Mouse (Mus musculus) granulocyte monocyte progenitor cell, adult 5-6 weeks (primary cell): ENCODE data around the gene Tmem183a. TPM values are rescaled to one million over a fixed set of nuclear protein-coding genes. Genes with fewer than 3 reads are reported as not detected.
A peak's percentile ranks its signal among the peaks of the same experiment; 100 is the strongest.

Experiments
- ATAC-seq: replicated peaks from 2 replicates; pipeline ENCODE4 v1.8.0; 2016; ENCODE audit warnings: mild to moderate bottlenecking, moderate TSS enrichment, inconsistent platforms; ENCODE audit not compliant: poor library complexity, severe bottlenecking
- total RNA-seq, 2 experiments: library from RNA; stranded (forward) in 1 of 2; stranded (reverse) in 1 of 2; fragments of 200-712, 200-1000 nt in 1 of 2; fragments of >200 nt in 1 of 2; fragmentation: Nextera tagmentation in 1 of 2; gene quantifications; 2 replicates each; pipeline ENCODE4 v1.2.3; 2014 to 2017

Tmem183a gene
- total RNA-seq, 2 experiments from 2014 or later, result 31.8 to 115 TPM

DNA sequence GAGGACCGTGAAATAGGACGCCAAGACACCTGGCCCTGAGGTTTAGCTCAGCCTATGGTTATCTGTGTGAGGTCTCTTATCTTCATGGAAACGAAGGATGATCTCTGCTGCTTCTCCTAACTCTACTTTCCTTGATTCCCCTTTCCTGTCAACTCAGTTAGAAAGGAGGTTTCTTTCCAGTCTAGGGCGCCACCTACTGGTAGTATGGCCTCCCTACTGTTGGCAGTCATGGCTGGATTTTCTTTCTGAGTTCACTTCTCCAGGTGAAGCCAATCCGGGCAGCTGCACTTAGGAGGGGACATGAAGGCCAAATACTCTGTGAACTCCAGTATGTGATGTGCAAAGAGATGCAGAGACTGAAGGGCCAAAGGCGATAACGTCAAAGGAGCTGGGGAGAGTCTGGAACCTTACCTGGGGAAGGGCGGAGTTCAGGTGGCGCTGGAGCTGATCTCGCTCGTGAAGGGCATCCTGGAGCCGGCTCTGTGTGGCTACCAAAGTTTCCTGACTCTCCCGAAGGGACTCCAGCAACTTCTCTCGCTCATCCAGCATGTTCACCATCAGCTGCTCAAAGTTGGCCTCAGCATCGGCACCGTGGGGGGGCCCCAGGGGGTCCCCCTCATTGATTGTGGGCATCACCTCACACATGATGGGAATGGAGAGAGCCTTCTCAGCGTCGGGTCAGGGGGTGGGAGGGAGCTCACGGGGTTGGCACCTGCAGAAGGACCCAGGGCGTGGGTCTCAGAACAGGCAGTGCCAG is 29.7 kb downstream of the Tmem183a start:
- peak; percentile 48; the same call in 1 of the 2 replicates for ATAC-seq

GRCm38 (mm10) chr1:134326841-134327346 is 34.9 kb downstream of the Tmem183a start:
- no peak for ATAC-seq

GRCm38 (mm10) chr1:134322591-134322990 is 39.2 kb downstream of the Tmem183a start:
- ATAC-seq, result no peak; the same call in 1 of the 2 replicates

DNA sequence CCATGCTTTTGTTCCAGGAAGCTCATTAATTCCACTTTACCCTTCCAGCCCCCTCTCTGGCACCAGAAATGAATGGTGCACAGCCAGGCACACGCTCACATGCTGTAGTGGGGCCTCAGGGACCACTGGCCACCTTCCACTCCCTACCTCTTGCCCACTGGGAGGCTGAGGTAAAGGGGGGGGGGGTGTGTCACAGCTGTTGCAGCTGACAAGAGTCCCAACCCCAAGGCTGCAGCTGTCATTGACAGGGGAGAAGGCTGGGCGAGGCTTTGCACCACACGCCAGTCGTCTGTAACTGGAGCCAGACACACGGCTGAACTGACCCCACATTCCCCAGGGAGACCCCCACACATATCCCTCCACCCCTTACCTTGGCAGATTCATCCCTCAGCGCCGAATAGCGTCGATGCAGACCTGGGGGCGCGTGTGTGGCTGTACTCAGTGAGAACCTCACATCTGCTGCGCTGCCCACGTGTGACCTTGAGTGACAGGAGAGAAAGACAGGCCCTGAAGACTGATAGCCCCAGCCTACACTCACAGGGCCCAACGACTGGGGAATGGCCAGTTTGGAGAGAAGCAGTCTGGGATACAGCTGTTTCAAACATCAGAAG is 41.0 kb downstream of the Tmem183a start:
- ATAC-seq, result no peak

DNA sequence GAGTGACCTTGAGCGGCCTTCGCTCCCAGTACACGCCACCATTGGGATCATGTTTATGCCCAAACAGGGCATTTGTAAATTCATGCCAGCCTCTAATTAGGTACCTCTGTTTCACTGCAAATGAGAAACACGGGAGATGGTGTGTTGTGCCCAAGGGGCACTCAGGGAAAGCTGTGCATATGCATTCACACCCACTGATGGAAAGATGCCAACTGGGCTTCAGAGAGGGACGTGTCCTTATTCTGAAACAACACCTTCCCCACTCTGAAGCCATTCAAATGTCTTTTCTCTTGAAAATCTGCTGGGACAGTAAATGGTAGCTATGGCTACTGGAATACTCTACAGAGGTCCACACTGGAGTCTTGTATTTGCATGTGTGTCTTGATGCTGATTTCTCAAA is 43.5 kb downstream of the Tmem183a start:
- ATAC-seq, result no peak

DNA sequence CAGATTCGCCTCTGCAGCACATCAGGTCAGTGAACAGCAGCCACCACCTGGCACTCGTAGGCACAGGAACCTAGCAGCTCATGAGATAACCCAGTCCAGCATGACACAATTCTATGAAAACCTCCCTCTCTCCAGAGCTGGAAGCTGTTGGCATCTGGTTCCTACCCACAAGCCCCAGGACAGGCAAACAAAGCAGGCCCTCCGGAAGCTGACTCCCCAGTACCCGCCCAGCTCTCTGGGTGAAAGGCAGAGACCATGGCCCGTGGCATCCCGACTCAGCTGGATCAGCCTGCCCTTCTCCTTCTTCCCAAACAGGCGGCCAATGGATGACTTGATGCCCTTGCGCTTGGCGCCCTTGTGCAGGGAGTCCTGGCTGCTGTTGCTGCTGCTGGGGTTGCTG is 45.4 kb downstream of the Tmem183a start:
- no peak for ATAC-seq

- peak; percentile 65 for ATAC-seq
These were observed 46.6 kb downstream of the Tmem183a start for GRCm38 (mm10) chr1:134315181-134315580.

DNA sequence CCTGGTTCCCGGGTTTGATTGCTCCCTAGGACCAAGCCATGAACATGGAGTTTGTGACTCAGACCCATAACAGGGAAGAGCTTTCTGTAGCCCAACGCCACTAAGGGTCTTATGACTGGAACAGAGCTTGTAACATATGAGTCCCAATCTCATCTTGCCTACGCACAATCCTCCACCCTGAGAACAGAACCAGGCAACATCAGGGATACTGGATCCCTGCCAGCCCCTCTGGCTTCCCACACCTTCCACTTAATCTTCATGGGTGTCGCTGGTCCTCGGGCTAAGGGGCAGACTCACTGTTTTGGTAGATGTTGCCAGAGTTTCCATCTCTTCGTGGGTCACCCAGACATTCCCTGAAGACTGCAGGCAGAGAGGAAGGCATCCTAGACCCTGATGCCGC is 50.0 kb downstream of the Tmem183a start:
- no peak for ATAC-seq

GRCm38 (mm10) chr1:134310729-134311128 is 51.0 kb downstream of the Tmem183a start:
- no peak for ATAC-seq

- no peak for ATAC-seq
These were observed 51.5 kb downstream of the Tmem183a start for GRCm38 (mm10) chr1:134310291-134310690.

- ATAC-seq, result no peak
These were observed 54.4 kb downstream of the Tmem183a start for GRCm38 (mm10) chr1:134307409-134307808.

- no peak for ATAC-seq
These were observed 56.8 kb downstream of the Tmem183a start for GRCm38 (mm10) chr1:134304940-134305339.

- peak; percentile 83 for ATAC-seq
These were observed 59.1 kb downstream of the Tmem183a start for GRCm38 (mm10) chr1:134302568-134303238.

GRCm38 (mm10) chr1:134298636-134299411 is 63.0 kb downstream of the Tmem183a start:
- peak; percentile 36 for ATAC-seq

DNA sequence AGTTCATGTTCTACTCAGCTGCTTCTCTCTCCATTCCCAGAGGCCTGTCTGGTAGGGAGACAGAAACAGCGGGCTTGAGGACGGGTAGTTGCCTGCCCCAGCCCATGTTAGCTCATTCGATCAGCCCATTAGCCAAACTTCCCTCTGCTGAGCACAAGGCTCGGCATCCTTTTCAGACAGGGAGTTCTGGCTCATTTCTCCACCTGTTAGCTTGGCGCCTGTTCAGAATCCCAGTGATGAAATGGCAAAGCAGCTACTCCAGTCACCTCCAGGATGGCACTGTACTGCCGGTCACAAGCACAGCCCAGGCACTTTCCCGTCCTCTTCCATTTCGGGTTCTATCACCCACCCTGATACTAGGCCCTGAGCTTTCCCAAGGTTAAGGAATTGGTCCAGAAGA is 64.5 kb downstream of the Tmem183a start:
- ATAC-seq, result no peak

Other genes starting within 250 kb of the Tmem183a start
- gene Chil1, start 179.8 kb downstream of the Tmem183a start, total RNA-seq (2014; fragmentation: Nextera tagmentation), result not detected in 2 replicates
- 4.7 and 6.3 TPM in 2 replicates for gene Chil1, start 179.8 kb downstream of the Tmem183a start, total RNA-seq (2017)
- not detected in 2 replicates for gene Mybph, start 168.5 kb downstream of the Tmem183a start, total RNA-seq (2014; fragmentation: Nextera tagmentation)
- gene Mybph, start 168.5 kb downstream of the Tmem183a start, total RNA-seq (2017), result not detected in 2 replicates
- gene Adora1, start 126.5 kb downstream of the Tmem183a start, total RNA-seq (2014; fragmentation: Nextera tagmentation), result not detected in 2 replicates
- gene Adora1, start 126.5 kb downstream of the Tmem183a start, total RNA-seq (2017), result not detected in 2 replicates
- not detected in 2 replicates for gene Myog, start 72.0 kb downstream of the Tmem183a start, total RNA-seq (2014; fragmentation: Nextera tagmentation)
- gene Myog, start 72.0 kb downstream of the Tmem183a start, total RNA-seq (2017), result not detected in 2 replicates
- 6.4 and 12.5 TPM in 2 replicates for gene Ppfia4, start 29.1 kb downstream of the Tmem183a start, total RNA-seq (2014; fragmentation: Nextera tagmentation)
- gene Ppfia4, start 29.1 kb downstream of the Tmem183a start, total RNA-seq (2017), result 4.1 and 4.6 TPM in 2 replicates
- gene 4933406M09Rik, start 24.0 kb upstream of the Tmem183a start, total RNA-seq (2014; fragmentation: Nextera tagmentation), result not detected in 2 replicates
- not detected in 2 replicates for gene 4933406M09Rik, start 24.0 kb upstream of the Tmem183a start, total RNA-seq (2017)
- 51.2 and 63.3 TPM in 2 replicates for gene Cyb5r1, start 43.6 kb upstream of the Tmem183a start, total RNA-seq (2014; fragmentation: Nextera tagmentation)
- 26.0 and 34.6 TPM in 2 replicates for gene Cyb5r1, start 43.6 kb upstream of the Tmem183a start, total RNA-seq (2017)
- 62.4 and 63.0 TPM in 2 replicates for gene Adipor1, start 53.4 kb upstream of the Tmem183a start, total RNA-seq (2014; fragmentation: Nextera tagmentation)
- 52.7 and 53.3 TPM in 2 replicates for gene Adipor1, start 53.4 kb upstream of the Tmem183a start, total RNA-seq (2017)
- gene Klhl12, start 93.6 kb upstream of the Tmem183a start, total RNA-seq (2014; fragmentation: Nextera tagmentation), result 7.8 and 9.2 TPM in 2 replicates
- 8.7 and 9.5 TPM in 2 replicates for gene Klhl12, start 93.6 kb upstream of the Tmem183a start, total RNA-seq (2017)
- 14.1 and 18.1 TPM in 2 replicates for gene Rabif, start 132.7 kb upstream of the Tmem183a start, total RNA-seq (2014; fragmentation: Nextera tagmentation)
- gene Rabif, start 132.7 kb upstream of the Tmem183a start, total RNA-seq (2017), result 13.3 and 15.0 TPM in 2 replicates
- not detected in 2 replicates for gene Mgat4e, start 187.7 kb upstream of the Tmem183a start, total RNA-seq (2014; fragmentation: Nextera tagmentation)
- 0.10 TPM in 1 of 2 replicates, not detected in the other for gene Mgat4e, start 187.7 kb upstream of the Tmem183a start, total RNA-seq (2017)
- 17.4 and 28.4 TPM in 2 replicates for gene Kdm5b, start 198.2 kb upstream of the Tmem183a start, total RNA-seq (2014; fragmentation: Nextera tagmentation)
- 15.0 and 16.8 TPM in 2 replicates for gene Kdm5b, start 198.2 kb upstream of the Tmem183a start, total RNA-seq (2017)